Mouse (Mus musculus) lung, embryonic 15.5 days (tissue): ENCODE results near the gene Mars. TPM values are rescaled to one million over a fixed set of nuclear protein-coding genes. Genes with fewer than 3 reads are reported as not detected.
A peak's percentile ranks its signal among the peaks of the same experiment; 100 is the strongest.

Experiments used
- ATAC-seq: fragments of 200-750 bp; cut with Nextera tagmentation; 2 replicates; pipeline ENCODE4 v1.8.0; 2017; ENCODE audit warnings: moderate number of reproducible peaks, borderline replicate concordance; ENCODE audit not compliant: low FRiP score, low TSS enrichment; ENCODE audit errors: extremely low read depth
- H3K27ac ChIP-seq: fragments of 300-500 bp; sonication (generic); 2 replicates; pipeline ENCODE4 v1.5.1; 2015; ENCODE audit warnings: moderate library complexity, mild to moderate bottlenecking, inconsistent platforms
- H3K27me3 ChIP-seq: fragments of 300-500 bp; sonication (generic); 2 replicates; pipeline ENCODE4 v1.6.1; 2015; ENCODE audit warnings: inconsistent platforms
- H3K36me3 ChIP-seq: fragments of 300-500 bp; sonication (generic); 2 replicates; pipeline ENCODE4 v1.6.1; 2015; ENCODE audit warnings: inconsistent platforms
- H3K4me1 ChIP-seq: fragments of 300-500 bp; sonication (generic); 2 replicates; pipeline ENCODE4 v1.6.1; 2015; ENCODE audit warnings: inconsistent platforms
- H3K4me2 ChIP-seq: fragments of 300-500 bp; sonication (generic); 2 replicates; pipeline ENCODE4 v1.6.1; 2015; ENCODE audit warnings: inconsistent platforms, mild to moderate bottlenecking, moderate library complexity
- H3K4me3 ChIP-seq: fragments of 300-500 bp; sonication (generic); 2 replicates; pipeline ENCODE4 v1.5.1; 2015; ENCODE audit warnings: mild to moderate bottlenecking, inconsistent platforms
- H3K9ac ChIP-seq: fragments of 300-500 bp; sonication (generic); 2 replicates; pipeline ENCODE4 v1.6.1; 2015; ENCODE audit warnings: inconsistent platforms
- H3K9me3 ChIP-seq: fragments of 300-500 bp; sonication (generic); 2 replicates; pipeline ENCODE4 v1.6.1; 2016; ENCODE audit warnings: inconsistent platforms
- WGBS: fragments of 180-500 bp; shearing (Covaris S2); methylation state at CpG from one replicate; pipeline ENCODE4 v1.1.7; 2015; 5-methylcytosine and 5-hydroxymethylcytosine counted together
- polyA plus RNA-seq: library from polyadenylated mRNA; unstranded; fragments of >200 nt; fragmentation: Nextera tagmentation; extraction: Ambion mirVana; gene quantifications from 2 replicates; pipeline ENCODE4 v1.2.1, GENCODE M21; 2015

The Mars gene
- polyA plus RNA-seq, 1 experiment from 2014 or later = 104 TPM

- peaks cover 39% of the 10 kb centered on the region for H3K27me3 ChIP-seq
- H3K4me1 ChIP-seq = peaks cover 17% of the 10 kb centered on the region
- 1% methylated on average over 51 of the region's 53 CpGs for WGBS
These were observed 48.8 kb downstream of the Mars start, which contains the start of gene Kif5a for GRCm38 (mm10) chr10:127262548-127263398. Gene Kif5a (minus strand): TSS chr10:127263348.

DNA sequence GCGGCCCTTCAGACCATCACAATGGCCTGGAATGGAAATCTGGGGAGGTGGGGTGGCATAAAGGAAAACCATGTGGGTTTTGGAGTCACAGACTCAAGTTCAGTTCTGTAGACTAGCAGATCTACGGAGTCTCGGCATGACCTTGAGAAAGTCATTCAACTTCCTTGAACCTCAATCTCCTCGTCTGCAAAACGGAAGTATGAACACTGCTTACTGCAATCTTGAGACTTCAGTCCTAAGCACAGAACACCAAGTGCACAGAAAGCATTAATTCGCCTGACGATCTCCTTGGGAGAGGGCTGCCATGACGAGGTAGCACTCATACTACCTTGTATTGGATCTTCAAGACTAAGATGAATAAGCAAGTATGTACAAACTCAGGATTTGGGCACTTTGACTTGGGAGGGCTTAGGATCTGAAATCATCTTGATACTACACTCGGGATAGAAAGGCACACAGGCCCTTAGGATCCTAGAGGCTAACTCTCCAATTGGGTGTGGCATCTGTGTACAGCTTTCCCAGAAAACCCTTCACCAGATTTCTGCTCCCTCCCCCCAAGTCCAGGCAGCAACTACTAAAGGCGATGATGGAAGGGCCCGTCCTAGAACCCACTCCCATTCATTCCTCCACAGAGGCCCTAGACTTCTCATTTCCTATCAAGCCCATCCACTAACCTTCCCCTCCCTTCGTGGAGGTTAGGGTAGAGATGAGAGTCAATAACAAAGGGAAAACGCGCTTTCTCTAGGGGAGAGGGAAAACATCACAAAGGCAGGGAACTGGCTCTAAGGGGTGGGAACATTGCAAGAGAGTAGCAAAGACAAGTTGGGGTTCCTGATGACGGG, 49.7 kb downstream of the Mars start:
- H3K4me1 ChIP-seq = peaks cover 9% of the 10 kb centered on the region
- H3K9me3 ChIP-seq = no peaks in the 10 kb centered on the region
- no peaks in the 10 kb centered on the region for H3K36me3 ChIP-seq
- no peak for ATAC-seq
- H3K4me2 ChIP-seq = peak overlapping the region; percentile 81; the same call in 1 of the 2 replicates
- H3K27ac ChIP-seq = no peak overlapping the region
- H3K9ac ChIP-seq = no peak overlapping the region
- H3K27me3 ChIP-seq = peaks cover 39% of the 10 kb centered on the region
- WGBS = 63% methylated on average over 15 of the region's 15 CpGs
- H3K4me3 ChIP-seq = 0 out of 2 replicates have a peak overlapping the region, but pooled peaks have one; percentile 43

More at GRCm38 (mm10) chr10:127262548-127263398, 48.8 kb downstream of the Mars start, which contains the start of gene Kif5a:
- peak within 1 kb of the TSS; percentile 81 for H3K4me2 ChIP-seq
- peak within 1 kb of the TSS; percentile 43 for H3K4me3 ChIP-seq
- H3K9ac ChIP-seq = peak within 1 kb of the TSS; percentile 43
- no peaks in the 10 kb centered on the region for H3K36me3 ChIP-seq
- H3K27ac ChIP-seq = no peak within 1 kb of the TSS
- no peaks in the 10 kb centered on the region for H3K9me3 ChIP-seq
- ATAC-seq = no peak

- no peaks in the 10 kb centered on the region for H3K9me3 ChIP-seq
- no peaks in the 10 kb centered on the region for H3K36me3 ChIP-seq
- H3K4me1 ChIP-seq = peaks cover 8% of the 10 kb centered on the region
- H3K4me3 ChIP-seq = no peak overlapping the region
- H3K27me3 ChIP-seq = peaks cover 28% of the 10 kb centered on the region
- no peak for ATAC-seq
- H3K27ac ChIP-seq = no peak overlapping the region
- H3K9ac ChIP-seq = no peak overlapping the region
- WGBS = 67% methylated on average over 8 of the region's 8 CpGs
- no peak overlapping the region for H3K4me2 ChIP-seq
These were observed 53.1 kb downstream of the Mars start for GRCm38 (mm10) chr10:127258489-127258888.

DNA sequence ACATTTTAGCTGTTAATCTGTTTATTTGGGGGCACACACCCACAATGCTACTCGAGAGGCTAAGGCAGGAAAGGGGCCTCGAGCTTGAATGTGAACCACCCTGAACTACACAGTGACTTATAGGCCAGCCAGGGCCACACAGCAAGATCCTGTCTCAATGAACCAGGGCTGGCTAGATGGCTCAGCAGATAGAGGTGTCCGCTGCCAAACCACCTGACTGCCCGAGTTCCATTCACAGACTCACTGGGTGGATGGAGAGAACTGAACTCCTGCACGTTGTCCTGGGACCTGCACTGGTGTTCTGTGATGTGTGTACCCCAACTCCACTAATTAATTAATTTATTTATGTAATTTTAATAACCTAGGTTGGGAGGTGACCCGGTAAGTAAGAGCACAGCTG, 53.8 kb downstream of the Mars start:
- H3K9me3 ChIP-seq = no peaks in the 10 kb centered on the region
- no peak overlapping the region for H3K4me3 ChIP-seq
- WGBS = 69% methylated on average over 6 of the region's 6 CpGs
- no peaks in the 10 kb centered on the region for H3K36me3 ChIP-seq
- ATAC-seq = no peak
- peaks cover 21% of the 10 kb centered on the region for H3K27me3 ChIP-seq
- H3K4me1 ChIP-seq = peaks cover 6% of the 10 kb centered on the region
- H3K9ac ChIP-seq = no peak overlapping the region
- no peak overlapping the region for H3K4me2 ChIP-seq
- H3K27ac ChIP-seq = no peak overlapping the region

DNA sequence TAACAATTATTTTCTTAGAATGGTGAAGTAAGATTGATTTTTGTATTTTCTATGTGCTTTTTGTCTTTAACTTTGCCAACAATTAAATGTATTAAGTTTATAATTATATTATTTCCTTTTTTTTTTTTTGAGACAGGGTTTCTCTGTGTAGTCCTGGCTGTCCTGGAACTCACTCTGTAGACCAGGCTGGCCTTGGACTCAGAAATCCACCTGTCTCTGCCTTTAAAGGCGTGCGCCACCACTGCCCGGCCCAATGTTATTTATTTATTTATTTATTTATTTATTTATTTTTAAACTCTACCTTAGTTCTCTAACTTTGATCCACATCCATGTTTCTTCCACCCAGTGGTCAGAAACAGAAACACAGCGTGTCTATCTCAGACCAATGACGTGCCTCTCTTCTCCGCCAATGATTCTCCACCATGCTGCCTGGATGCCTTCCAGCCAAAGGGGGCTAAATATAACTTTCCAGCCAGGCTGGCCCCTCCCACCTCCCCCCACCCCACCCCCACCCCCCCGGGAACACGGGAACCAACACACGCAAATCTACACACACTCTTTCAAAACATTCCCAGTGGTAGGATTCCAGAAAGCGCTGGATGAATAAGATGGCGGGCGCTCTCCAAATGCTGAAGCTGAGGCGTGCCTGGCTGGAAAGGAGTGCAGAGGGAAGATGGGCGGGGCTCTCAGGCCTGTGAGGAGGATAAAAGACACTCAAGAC, 55.8 kb downstream of the Mars start:
- H3K9me3 ChIP-seq = no peaks in the 10 kb centered on the region
- H3K27ac ChIP-seq = no peak overlapping the region
- no peaks in the 10 kb centered on the region for H3K36me3 ChIP-seq
- no peak overlapping the region for H3K4me3 ChIP-seq
- H3K4me2 ChIP-seq = no peak overlapping the region
- H3K27me3 ChIP-seq = 0 out of 2 replicates have a peak, but pooled peaks cover under 1% of the 10 kb centered on the region
- ATAC-seq = peak; percentile 69
- 21% methylated on average over 14 of the region's 14 CpGs for WGBS
- no peaks in the 10 kb centered on the region for H3K4me1 ChIP-seq
- H3K9ac ChIP-seq = no peak overlapping the region

DNA sequence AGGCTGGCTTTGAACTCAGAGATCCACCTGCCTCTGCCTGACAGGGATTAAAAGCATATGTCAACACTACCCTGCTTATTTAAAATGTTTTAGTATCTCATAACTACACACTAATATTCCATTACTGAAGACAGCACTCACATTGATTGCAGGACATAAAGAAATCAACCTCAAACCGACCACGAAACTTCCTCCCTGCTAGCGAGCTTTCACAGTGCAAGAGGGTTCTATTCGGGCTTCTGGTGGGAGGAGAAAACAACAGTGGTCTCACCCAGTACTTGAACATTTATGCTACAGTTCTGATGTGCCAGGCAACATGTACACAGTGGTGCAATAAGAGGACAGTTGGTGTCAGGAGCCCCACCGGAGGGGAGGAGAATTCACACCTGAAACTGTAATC, 60.8 kb downstream of the Mars start:
- Histone ChIP-seq H3K4me1 (no peaks in the 10 kb centered on the region), H3K9me3 (no peaks in the 10 kb centered on the region), H3K36me3 (no peaks in the 10 kb centered on the region), H3K4me2 (no peak overlapping the region), H3K4me3 (no peak overlapping the region), H3K27ac (no peak overlapping the region), H3K27me3 (no peaks in the 10 kb centered on the region), H3K9ac (no peak overlapping the region)
- no peak for ATAC-seq
- 82% methylated on average over 5 of the region's 5 CpGs for WGBS

Other genes starting within 250 kb of the Mars start
- gene Cdk4, start 248.3 kb downstream of the Mars start, polyA plus RNA-seq = 1,786 and 1,890 TPM in 2 replicates
- 161 and 175 TPM in 2 replicates for gene Tspan31, start 241.5 kb downstream of the Mars start, polyA plus RNA-seq
- 0.05 and 0.07 TPM in 2 replicates for gene Agap2, start 236.5 kb downstream of the Mars start, polyA plus RNA-seq
- 90.1 and 101 TPM in 2 replicates for gene Os9, start 190.7 kb downstream of the Mars start, polyA plus RNA-seq
- gene B4galnt1, start 146.6 kb downstream of the Mars start, polyA plus RNA-seq = 2.8 and 3.6 TPM in 2 replicates
- gene Slc26a10, start 131.1 kb downstream of the Mars start, polyA plus RNA-seq = 0.86 and 0.93 TPM in 2 replicates
- 55.4 and 59.0 TPM in 2 replicates for gene Arhgef25, start 121.7 kb downstream of the Mars start, polyA plus RNA-seq
- 73.9 and 82.6 TPM in 2 replicates for gene Dtx3, start 116.1 kb downstream of the Mars start, polyA plus RNA-seq
- gene Pip4k2c, start 100.2 kb downstream of the Mars start, polyA plus RNA-seq = 24.4 and 27.2 TPM in 2 replicates
- gene Kif5a, start 48.4 kb downstream of the Mars start, polyA plus RNA-seq = 0.70 and 1.3 TPM in 2 replicates
- 184 and 189 TPM in 2 replicates for gene Dctn2, start 45.4 kb downstream of the Mars start, polyA plus RNA-seq
- 13.3 and 18.8 TPM in 2 replicates for gene Mbd6, start 22.8 kb downstream of the Mars start, polyA plus RNA-seq
- 3.5 and 6.9 TPM in 2 replicates for gene Arhgap9, start 10.2 kb upstream of the Mars start, polyA plus RNA-seq
- 10.4 and 11.5 TPM in 2 replicates for gene Gli1, start 30.2 kb upstream of the Mars start, polyA plus RNA-seq
- gene Inhbe, start 42.6 kb upstream of the Mars start, polyA plus RNA-seq = not detected in 2 replicates
- gene Inhbc, start 58.6 kb upstream of the Mars start, polyA plus RNA-seq = 0.07 TPM in 1 of 2 replicates, not detected in the other
- 29.0 and 30.1 TPM in 2 replicates for gene R3hdm2, start 68.5 kb upstream of the Mars start, polyA plus RNA-seq
- 0.64 and 1.0 TPM in 2 replicates for gene Stac3, start 189.9 kb upstream of the Mars start, polyA plus RNA-seq
- 89.4 and 100 TPM in 2 replicates for gene Ndufa4l2, start 203.2 kb upstream of the Mars start, polyA plus RNA-seq
- 110 and 111 TPM in 2 replicates for gene Shmt2, start 210.7 kb upstream of the Mars start, polyA plus RNA-seq
- gene Nxph4, start 222.8 kb upstream of the Mars start, polyA plus RNA-seq = 1.3 and 1.9 TPM in 2 replicates